ENCODE assay signal across 15 mouse cellular contexts in the genomic region with DNA sequence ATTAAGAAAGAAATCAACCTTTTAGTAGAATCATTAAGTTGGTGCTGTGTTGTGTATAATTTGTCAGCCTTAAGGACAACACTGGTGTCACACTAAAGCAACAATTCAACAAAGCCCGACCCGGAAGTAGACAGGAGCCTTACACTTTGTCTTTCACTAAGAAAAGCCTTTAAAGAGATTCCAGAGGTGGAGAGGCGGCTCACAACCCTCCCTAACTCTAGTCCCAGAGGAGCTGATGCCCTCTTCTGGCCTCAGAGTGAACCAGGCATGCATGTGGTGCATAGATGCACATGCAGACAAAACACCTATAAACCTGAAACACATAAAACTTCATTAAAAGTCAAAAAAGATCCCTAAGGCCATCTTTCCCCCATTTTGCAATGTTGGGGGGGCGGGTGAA. TPM values are rescaled to one million over a fixed set of nuclear protein-coding genes. Genes with fewer than 3 reads are reported as not detected.
A peak's percentile ranks its signal among the peaks of the same experiment; 100 is the strongest.
DNase-seq lines count a peak whose midpoint lies in the region; ATAC-seq and TF ChIP-seq lines count a peak whose summit lies in the region.
"Had no signal": no experiment of that assay in that cellular context is flagged by ENCODE, and none has a peak within 500 bp of the region (broad histone marks: within the 10 kb centered on the region; RNA-seq: fewer than 3 reads in every experiment).

No protein-coding gene starts in this region.

- DNase-seq in embryo, embryonic 10 days (ENCODE audit: low spot score): peak; percentile 13
- no peak for DNase-seq in embryo, embryonic 9.5 days (ENCODE audit: extremely low spot score)
- peak; percentile 12 for DNase-seq in lung, postnatal 10 days
- DNase-seq in lung, postnatal 25 days (ENCODE audit: low spot score): no peak
- peak; percentile 7 for DNase-seq in lung, postnatal 14 days
- DNase-seq in heart, adult 8-10 months (ENCODE audit: low spot score): no peak
- DNase-seq: adrenal gland, postnatal 10 days; cerebellum, postnatal 36 days; gastrocnemius, postnatal 36 days; kidney, postnatal 10 days had no signal

- H3K9me3 ChIP-seq in intestine, postnatal 0 days (ENCODE audit: control insufficient read depth): no peaks in the 10 kb centered on the region
- H3K9me3 ChIP-seq in intestine, embryonic 16.5 days (ENCODE audit: control insufficient read depth, low read length): no peaks in the 10 kb centered on the region
- H3K9me3 ChIP-seq: limb, embryonic 10.5 days had no signal

- no peak for ATAC-seq in intestine, postnatal 0 days
- ATAC-seq in intestine, embryonic 16.5 days: no peak
- ATAC-seq: hindbrain, embryonic 16.5 days had no signal

- H3K4me1 ChIP-seq in intestine, postnatal 0 days (replicated peaks; ENCODE audit: control insufficient read depth, insufficient read depth, low read length): no peaks in the 10 kb centered on the region
- no peaks in the 10 kb centered on the region for H3K4me1 ChIP-seq in intestine, embryonic 16.5 days (ENCODE audit: control insufficient read depth, insufficient read depth, low read length)
- H3K4me1 ChIP-seq: limb, embryonic 10.5 days had no signal

- H3K4me3 ChIP-seq in intestine, postnatal 0 days (ENCODE audit: low read depth, low read length): no peak overlapping the region
- H3K4me3 ChIP-seq in intestine, embryonic 16.5 days (ENCODE audit: low read length): no peak overlapping the region
- H3K4me3 ChIP-seq: limb, embryonic 10.5 days had no signal

- H3K36me3 ChIP-seq in intestine, postnatal 0 days (ENCODE audit: control insufficient read depth, insufficient read depth): peaks cover 9% of the 10 kb centered on the region; the same call in 1 of the 2 replicates
- H3K36me3 ChIP-seq in intestine, embryonic 16.5 days (ENCODE audit: control insufficient read depth, insufficient read depth, low read length): no peaks in the 10 kb centered on the region

- H3K27me3 ChIP-seq in intestine, postnatal 0 days (replicated peaks; ENCODE audit: control insufficient read depth, insufficient read depth, low read length): no peaks in the 10 kb centered on the region
- H3K27me3 ChIP-seq in intestine, embryonic 16.5 days (replicated peaks; ENCODE audit: control insufficient read depth, insufficient read depth, low read length): no peaks in the 10 kb centered on the region

- no peak overlapping the region for H3K4me2 ChIP-seq in intestine, postnatal 0 days (replicated peaks; ENCODE audit: low read depth)
- no peak overlapping the region for H3K4me2 ChIP-seq in intestine, embryonic 16.5 days (ENCODE audit: low read depth, low read length)

- no peak overlapping the region for H3K27ac ChIP-seq in intestine, postnatal 0 days (ENCODE audit: low read depth, low read length)
- no peak overlapping the region for H3K27ac ChIP-seq in intestine, embryonic 16.5 days (ENCODE audit: low read length)
- H3K27ac ChIP-seq: limb, embryonic 10.5 days; liver, embryonic 14.5 days had no signal

- WGBS in intestine, postnatal 0 days: 73% methylated on average over 4 of the region's 4 CpGs
- WGBS in intestine, embryonic 16.5 days: 58% methylated on average over 4 of the region's 4 CpGs

- TF ChIP-seq CTCF in intestine, postnatal 0 days (IDR thresholded peaks at IDR 0.05; ENCODE audit: low read depth): peak; percentile 38

- H3K9ac ChIP-seq in intestine, postnatal 0 days (ENCODE audit: low read depth, low read length): no peak overlapping the region
- no peak overlapping the region for H3K9ac ChIP-seq in intestine, embryonic 16.5 days (ENCODE audit: low read depth, low read length)
- H3K9ac ChIP-seq: liver, embryonic 14.5 days had no signal

RNA-seq across cellular contexts. Expression of a gene that starts 15.1 kb away (rescaled TPM):
- 0.50 and 0.51 TPM in 2 replicates for polyA plus RNA-seq in intestine, postnatal 0 days (2015; fragmentation: Nextera tagmentation; extraction: Ambion mirVana)
- polyA plus RNA-seq in intestine, embryonic 16.5 days (2015; fragmentation: Nextera tagmentation; extraction: Ambion mirVana): 0.39 and 0.54 TPM in 2 replicates
- under 1 TPM; 0.31 to 0.89 (median 0.65) TPM for total RNA-seq in heart, adult 8-10 months (2022)

RNA-seq across cellular contexts. Expression of a gene that starts 50.3 kb away (rescaled TPM):
- polyA plus RNA-seq in intestine, postnatal 0 days (2015; fragmentation: Nextera tagmentation; extraction: Ambion mirVana): 28.3 and 28.4 TPM in 2 replicates
- polyA plus RNA-seq in intestine, embryonic 16.5 days (2015; fragmentation: Nextera tagmentation; extraction: Ambion mirVana): 33.0 and 34.4 TPM in 2 replicates
- 10 to 100 TPM; 15.9 to 21.3 (median 17.8) TPM for total RNA-seq in heart, adult 8-10 months (2022)

Comparison
In these comparisons a context has a peak if more than half of its experiments do, and no peak if none do; other contexts are left out.
1. DNase-seq: peak in embryo, embryonic 10 days (single experiment), lung, postnatal 10 days (single experiment) and lung, postnatal 14 days (single experiment); none in embryo, embryonic 9.5 days (single experiment), lung, postnatal 25 days (single experiment) and heart, adult 8-10 months (single experiment).